Mouse (Mus musculus) regulatory T cell (primary cell): ENCODE data around the gene Hmgxb4.
"Not testable (repeated sequence)": the region's sequence is repeated elsewhere in the genome, so short reads cannot be mapped to it uniquely, and the experiment has no call there.

Source experiments
- in situ Hi-C: fragments of 300-600 bp; cut with MboI, MseI; formaldehyde crosslinking; loops from one replicate; pipeline ENCODE4 v1.15.1; 2025; ENCODE audit warnings: high pct_unique_total_duplicates

Gene Hmgxb4

DNA sequence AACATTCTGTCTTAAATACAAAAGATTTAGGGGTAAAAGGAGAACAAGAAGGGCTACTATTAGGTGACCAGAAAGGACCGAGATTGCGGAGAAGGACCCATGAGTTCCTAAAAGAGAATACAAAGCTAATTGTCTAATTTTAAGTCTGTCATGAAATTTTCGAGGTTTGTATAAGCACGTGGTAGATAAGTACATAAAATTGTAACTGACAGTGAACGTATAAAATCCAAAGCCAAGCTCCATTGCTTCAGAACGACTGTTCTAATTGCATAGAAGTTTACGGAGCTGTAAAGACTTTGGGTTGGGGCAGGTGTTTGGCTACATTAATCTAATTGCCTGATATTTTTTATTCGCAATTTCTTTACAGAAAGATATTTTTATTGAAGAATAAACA lies at the start of gene Hmgxb4:
Gene Hmgxb4, plus strand, starts transcription at position 276 of the 394 bp plus-strand sequence.
- in situ Hi-C loops: no loop called here

DNA sequence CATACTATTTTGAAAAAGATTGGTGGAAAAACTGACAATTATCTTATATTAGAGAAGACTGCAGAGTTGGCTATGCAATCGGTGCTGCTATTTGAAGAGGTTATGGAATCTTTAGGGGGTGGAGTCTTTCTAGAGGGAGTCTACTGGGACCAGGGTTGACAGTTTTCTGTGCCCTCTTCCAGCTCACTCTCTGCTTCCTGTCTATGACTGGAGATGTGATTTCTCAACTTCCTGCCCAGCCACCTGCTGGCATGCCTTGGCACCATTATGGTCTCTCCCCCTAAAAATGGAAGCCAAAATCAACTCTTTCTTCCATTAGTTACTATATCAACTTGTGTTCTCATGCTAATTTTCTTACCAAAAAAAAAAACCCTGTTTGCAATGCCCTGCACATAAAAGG lies 43.7 kb upstream of the Hmgxb4 start:
- in situ Hi-C loops: no loop called here

GRCm38 (mm10) chr8:74963983-74964382 lies 29.2 kb upstream of the Hmgxb4 start:
- in situ Hi-C loops: no loop called here

GRCm38 (mm10) chr8:74970286-74970685 lies 22.9 kb upstream of the Hmgxb4 start:
- in situ Hi-C loops: not testable (repeated sequence)

GRCm38 (mm10) chr8:74971636-74972035 lies 21.5 kb upstream of the Hmgxb4 start:
- in situ Hi-C loops: no loop called here

GRCm38 (mm10) chr8:74972322-74972883 lies 20.8 kb upstream of the Hmgxb4 start:
- in situ Hi-C loops: no loop called here

DNA sequence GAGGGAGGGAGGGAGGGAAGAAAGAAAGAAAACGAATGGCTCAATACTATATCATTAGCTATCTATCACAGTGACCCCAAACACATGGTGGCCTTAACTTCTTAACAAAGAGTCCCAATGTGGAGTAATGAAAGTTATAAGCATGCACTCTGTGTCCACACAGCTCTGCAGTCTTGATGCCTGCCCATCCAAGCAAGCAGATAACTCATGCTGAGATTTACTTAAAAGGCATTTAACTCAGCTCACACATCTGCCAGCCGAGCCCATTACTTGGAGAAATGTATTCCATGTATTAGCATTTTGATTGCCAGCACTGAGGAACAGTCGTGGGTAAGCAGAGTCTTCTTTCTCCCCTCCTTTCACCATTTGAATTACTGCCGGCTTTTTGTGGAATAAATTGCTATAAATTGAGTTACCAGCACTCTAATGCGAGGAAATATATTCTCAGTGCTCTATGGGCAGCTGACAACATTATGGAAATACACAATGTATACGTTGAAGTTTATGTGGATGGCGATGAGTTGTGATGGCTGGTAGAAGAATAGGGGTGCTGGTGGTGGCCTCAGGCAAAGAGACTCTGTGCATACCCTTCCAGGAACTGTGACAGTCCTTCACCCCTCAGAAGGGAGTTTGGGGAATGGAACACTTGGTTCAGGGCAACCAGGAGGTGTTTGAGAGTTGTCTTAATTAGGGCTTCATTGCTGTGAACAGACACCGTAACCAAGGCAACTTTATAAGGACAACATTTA lies 19.9 kb upstream of the Hmgxb4 start:
- in situ Hi-C loops: no loop called here

DNA sequence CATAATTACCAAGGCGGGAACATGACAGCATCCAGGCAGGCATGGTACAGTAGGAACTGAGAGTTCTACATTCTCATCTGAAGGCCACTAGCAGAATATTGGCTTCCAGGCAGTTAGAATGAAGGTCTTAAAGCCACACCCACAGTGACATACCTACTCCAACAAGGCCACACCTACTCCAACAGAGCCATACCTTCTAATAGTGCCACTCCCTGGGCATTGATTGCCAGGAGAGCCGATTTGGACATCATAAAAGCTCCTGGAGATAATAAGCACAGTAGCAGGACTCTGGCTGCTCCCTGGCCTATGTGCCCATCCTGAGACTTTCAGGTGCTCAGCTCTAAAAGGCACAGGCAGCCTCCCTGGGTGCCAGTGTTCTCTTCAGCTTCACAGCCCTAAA lies 19.3 kb upstream of the Hmgxb4 start:
- in situ Hi-C loops: no loop called here

DNA sequence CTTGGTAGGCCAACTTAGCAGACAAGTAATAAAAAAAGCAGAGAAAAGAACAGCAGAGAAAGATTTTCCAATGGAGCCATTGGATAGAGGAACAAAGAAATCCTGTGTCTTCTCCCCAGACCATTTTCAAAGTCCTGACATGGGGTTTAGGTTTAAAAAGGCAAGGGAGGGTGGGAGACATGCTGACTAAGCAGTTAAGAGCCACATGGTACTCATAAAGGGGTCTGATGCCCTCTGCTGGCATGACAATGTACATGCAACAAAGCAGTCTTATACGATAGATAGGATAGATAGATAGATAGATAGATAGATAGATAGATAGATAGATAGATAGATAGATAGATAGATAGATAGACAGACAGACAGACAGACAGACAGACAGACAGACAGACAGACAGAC lies 15.7 kb upstream of the Hmgxb4 start:
- in situ Hi-C loops: no loop called here

DNA sequence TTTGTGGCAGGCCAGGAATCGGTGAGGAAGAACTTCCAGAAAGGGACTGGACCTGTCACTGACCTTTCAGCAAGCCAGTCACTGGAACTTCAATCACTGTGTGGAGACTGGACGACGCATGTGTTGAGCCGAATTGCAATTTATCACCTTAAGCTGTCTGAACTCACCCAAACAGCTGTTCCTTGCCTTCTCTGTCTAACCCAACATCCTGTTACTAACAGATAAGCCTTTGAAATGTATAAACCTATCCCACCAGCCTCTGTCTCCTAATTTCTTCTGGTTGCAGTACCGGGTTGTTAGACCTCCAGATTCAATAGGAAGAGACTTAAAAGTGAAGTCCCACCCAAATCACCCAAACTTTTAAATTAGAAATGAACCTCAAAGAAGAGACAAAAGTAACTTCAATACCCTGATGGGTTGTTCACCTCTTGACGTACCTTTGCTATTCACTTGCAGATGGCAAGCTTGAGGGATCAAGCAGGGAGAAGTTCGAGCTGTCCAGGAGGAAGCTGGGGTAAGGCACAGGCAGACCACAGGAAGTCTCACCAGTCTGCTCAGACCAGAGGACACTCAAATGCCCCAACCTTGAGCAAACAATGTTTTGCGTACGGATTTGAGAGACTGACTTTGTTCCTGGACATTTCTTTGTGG lies 13.0 kb upstream of the Hmgxb4 start:
- in situ Hi-C loops: no loop called here

GRCm38 (mm10) chr8:74980711-74981062 lies 12.5 kb upstream of the Hmgxb4 start:
- in situ Hi-C loops: no loop called here

GRCm38 (mm10) chr8:74981809-74982208 lies 11.3 kb upstream of the Hmgxb4 start:
- in situ Hi-C loops: no loop called here

DNA sequence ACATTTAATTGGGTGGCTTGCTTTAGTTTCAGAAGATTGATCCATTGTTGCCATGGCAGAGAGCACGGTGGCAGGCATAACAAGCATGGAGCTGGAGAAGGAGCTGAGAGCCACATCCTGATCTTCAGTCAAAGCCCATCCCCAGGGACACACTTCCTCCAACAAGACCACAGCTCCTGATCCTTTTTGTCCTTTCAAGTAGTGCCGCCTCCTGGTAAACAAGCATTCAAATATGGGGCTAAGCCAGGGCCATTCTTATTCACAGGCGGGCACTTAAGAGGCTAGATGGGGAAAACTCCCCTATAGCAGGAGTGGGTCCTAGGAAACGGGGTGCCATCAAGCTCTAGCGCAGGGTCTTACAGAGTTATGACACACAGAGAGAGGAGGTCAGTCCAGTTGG lies 5.7 kb upstream of the Hmgxb4 start:
- in situ Hi-C loops: no loop called here

GRCm38 (mm10) chr8:74990021-74990420 lies 3.1 kb upstream of the Hmgxb4 start:
- in situ Hi-C loops: no loop called here

DNA sequence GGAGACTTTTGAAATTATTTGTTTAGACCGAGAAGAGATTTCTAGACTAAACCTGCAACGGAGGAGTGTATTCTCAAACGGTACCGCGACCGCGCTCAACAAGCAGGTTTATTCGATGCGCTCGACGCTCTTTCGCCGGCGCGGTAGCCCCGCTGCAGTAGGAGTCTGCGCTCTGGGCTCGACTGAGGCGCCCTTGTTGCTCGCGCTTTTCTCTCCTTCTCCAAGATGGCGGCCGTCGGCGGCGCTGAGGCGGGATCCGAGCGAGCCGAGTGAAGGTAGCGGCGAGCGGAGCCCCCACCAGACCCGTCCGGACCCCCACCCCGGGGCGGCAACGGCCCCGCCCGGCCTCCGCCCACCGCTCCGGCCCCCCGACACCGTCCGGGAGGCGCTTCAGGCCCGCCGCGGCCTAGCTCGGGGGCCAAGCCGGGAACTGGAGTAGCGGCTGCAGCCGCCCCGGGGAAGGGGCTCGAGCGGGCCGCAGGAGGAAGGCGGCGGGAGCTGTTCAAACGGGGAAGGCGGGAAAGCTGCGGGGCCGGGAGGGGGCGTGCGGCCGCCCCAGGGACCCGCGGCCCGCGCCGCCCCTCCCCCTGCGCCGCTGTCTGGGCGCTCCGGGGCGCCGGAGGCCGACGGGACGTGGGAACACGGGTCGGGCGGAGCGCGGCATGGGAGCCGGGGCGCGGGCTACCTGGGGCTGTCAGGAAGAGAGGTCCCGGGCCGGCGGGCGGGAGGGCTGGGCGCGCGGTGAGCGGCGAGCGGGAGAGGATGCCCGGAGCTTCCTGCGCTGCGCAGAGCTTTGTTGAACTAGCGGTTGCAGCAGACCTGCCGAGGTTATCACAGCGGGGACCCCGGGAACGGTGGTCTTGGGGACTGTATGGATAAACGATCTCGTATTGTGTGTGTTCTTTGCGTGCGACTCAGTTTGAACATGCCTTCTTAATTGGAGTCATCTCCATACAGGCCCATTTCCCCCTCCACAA lies 607 bp downstream of the Hmgxb4 start:
- in situ Hi-C loops: no loop called here

GRCm38 (mm10) chr8:74994540-74994939 lies 1.4 kb downstream of the Hmgxb4 start:
- in situ Hi-C loops: no loop called here

DNA sequence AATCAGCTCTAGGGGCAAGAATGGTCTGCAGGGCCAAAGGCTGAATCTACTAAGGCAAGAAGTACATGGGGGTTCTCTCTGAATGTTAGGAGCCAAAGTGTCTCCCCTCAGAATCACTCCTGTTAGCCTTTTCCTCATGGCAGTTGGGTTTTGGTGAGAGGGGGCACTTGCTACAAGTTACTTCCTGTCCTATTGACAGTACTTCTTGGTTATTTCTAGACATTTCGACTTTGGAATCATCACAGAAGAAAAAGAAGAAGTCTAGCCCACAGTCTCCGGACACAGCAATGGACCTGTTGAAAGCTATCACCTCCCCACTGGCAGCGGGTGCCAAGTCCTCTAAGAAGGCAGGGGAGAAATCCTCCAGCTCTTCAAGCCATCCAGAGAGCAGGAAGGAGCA lies 7.3 kb downstream of the Hmgxb4 start:
- in situ Hi-C loops: loop anchor here (10.0 kb wide), 1 partner anchor 1646 kb away; the partner anchor contains the start of gene Large1

DNA sequence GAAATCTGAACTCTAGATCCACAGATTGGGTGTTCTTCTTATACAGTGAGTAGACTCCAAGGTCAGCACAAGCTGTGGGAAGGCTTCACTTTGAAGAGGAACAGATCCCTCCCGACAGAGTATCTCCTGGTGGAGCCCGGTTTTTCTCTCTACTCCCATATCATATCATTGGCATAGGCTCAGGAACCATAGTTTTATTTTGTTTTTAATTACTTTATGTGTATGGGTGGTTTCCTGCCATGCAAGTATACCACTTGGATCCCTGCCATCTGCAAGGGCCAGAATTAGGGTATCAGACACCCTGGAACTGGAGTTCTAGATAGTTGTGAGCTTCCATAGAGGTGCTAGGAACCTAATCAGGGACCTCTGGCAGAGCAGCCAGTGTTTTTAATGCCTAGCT lies 15.7 kb downstream of the Hmgxb4 start:
- in situ Hi-C loops: loop anchor here (10.0 kb wide), 1 partner anchor 1654 kb away; the partner anchor contains the start of gene Large1

GRCm38 (mm10) chr8:75013557-75013956 lies 20.4 kb downstream of the Hmgxb4 start:
- in situ Hi-C loops: no loop called here

DNA sequence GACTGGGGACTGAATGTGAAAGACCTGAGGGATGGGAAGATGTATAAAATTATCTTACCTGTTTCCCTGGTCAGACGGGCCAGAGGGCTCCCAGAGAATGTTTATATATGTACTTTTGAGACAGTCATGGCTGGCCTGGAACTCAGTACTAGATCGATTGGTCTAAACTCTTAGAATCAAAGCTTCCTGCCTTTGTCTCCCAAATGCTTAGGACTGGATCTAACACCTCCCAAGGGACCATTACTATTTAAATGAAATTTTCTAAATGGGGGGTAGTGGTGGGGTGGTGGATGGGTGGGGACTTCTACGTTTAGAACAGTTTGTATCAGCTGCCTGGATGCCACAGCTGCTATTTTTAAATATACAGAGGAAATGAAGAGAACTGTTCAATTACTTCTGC lies 20.8 kb downstream of the Hmgxb4 start:
- in situ Hi-C loops: no loop called here

DNA sequence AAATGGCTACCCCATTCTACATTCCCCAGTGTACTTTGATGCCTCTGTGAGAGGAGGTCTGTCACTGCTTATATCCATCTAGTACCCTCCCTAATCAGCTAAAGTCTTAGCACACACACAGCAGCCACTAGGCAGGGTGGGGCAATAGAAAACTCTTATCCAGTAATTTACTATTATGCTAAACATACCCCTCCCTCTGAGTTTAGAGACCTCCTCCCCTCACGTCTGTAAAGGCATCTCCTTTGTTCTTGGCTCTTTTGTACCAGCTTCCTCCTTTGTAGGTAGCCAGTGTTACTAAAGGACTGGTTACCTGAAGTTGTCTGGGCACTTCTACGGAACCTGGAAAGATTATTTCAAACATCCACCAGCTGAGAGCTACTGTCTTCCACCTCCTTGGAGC lies 22.8 kb downstream of the Hmgxb4 start:
- in situ Hi-C loops: no loop called here

DNA sequence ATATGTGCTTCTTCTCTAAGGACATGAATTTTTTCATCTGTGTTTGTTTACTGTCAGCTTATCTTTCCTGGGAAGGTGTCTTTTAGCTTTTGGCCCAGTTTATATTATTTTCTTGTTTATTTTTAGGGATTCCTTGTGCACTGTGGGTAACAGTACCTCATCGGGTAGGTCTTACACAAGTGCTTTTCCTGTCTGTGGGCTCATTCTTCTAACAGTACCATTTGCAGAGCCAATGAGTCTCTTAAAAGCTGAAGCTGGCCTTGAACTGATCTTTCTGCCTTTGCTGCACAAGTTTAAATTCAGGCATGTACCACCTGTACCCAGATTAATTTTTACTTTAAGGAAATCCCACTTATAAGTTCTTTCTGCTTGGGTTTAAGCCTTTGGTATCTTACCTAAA lies 23.3 kb downstream of the Hmgxb4 start:
- in situ Hi-C loops: no loop called here
